In the genomic region with DNA sequence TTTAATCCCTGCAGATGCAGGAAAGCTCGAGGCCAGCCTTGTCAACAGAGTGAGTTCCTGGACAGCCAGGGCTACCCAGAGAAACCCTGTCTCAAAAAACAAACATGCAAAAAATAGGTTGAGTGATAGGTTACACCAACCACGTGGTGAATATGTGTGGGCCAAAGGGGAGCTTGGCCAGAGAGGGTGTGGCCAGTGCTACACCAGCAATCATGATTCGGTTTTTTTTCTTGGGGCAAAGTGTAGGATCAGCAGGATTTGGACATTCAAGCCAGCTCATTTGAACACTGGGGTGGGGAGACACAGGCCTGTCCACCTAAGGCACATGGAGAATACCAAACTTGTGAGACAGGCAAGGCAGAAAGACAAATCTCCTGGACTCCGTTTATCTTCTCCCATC, we compare ENCODE assay signal across 12 mouse cellular contexts. TPM values are rescaled to one million over a fixed set of nuclear protein-coding genes. Genes with fewer than 3 reads are reported as not detected.
DNase-seq lines count a peak whose midpoint lies in the region; ATAC-seq and TF ChIP-seq lines count a peak whose summit lies in the region.
"Had no signal": no experiment of that assay in that cellular context is flagged by ENCODE, and none has a peak within 500 bp of the region (broad histone marks: within the 10 kb centered on the region; RNA-seq: fewer than 3 reads in every experiment).

No protein-coding gene starts in this region.

- no peak overlapping the region for H3K4me2 ChIP-seq in intestine, embryonic 15.5 days (replicated peaks)

- H3K79me2 ChIP-seq in heart, adult 2 months (replicated peaks; ENCODE audit: control insufficient read depth, insufficient read depth, low read length): no peaks in the 10 kb centered on the region

- H3K4me1 ChIP-seq in heart, adult 2 months (ENCODE audit: control insufficient read depth, insufficient read depth, low read length): peaks cover 5% of the 10 kb centered on the region
- H3K4me1 ChIP-seq in intestine, embryonic 15.5 days (replicated peaks): peaks cover 8% of the 10 kb centered on the region
- peaks cover under 1% of the 10 kb centered on the region for H3K4me1 ChIP-seq in cerebellum, adult 2 months (ENCODE audit: control insufficient read depth, insufficient read depth, low read length)

- ATAC-seq in intestine, embryonic 15.5 days: 0 out of 2 replicates have a peak, but pooled peaks have one; percentile 34
- no peak for ATAC-seq in megakaryocyte, adult 5-6 weeks (ENCODE audit: poor library complexity, severe bottlenecking)
- ATAC-seq: CD4-positive, CD25-positive, alpha-beta regulatory T cell, adult 4 months had no signal

- intact Hi-C loops in heart, adult 2 months (cut with DNase I): no loop called here
- intact Hi-C loops in heart, postnatal 36 days (cut with DNase I): no loop called here

- no peak overlapping the region for H3K4me3 ChIP-seq in heart, adult 2 months
- no peak overlapping the region for H3K4me3 ChIP-seq in intestine, embryonic 15.5 days (replicated peaks)
- H3K4me3 ChIP-seq in cerebellum, adult 2 months (replicated peaks; ENCODE audit: insufficient read depth, low read depth, low read length): no peak overlapping the region
- H3K4me3 ChIP-seq: limb, embryonic 10.5 days; megakaryocyte, embryonic 14.5 days had no signal

- no peaks in the 10 kb centered on the region for H3K36me3 ChIP-seq in heart, adult 2 months (ENCODE audit: control insufficient read depth, insufficient read depth, low read length)
- H3K36me3 ChIP-seq in intestine, embryonic 15.5 days: no peaks in the 10 kb centered on the region
- H3K36me3 ChIP-seq: limb, embryonic 10.5 days had no signal

- H3K9ac ChIP-seq in heart, adult 2 months (ENCODE audit: low read depth, low read length): peak overlapping the region; percentile 52
- no peak overlapping the region for H3K9ac ChIP-seq in intestine, embryonic 15.5 days

- H3K9me3 ChIP-seq in intestine, embryonic 15.5 days: no peaks in the 10 kb centered on the region
- H3K9me3 ChIP-seq: limb, embryonic 10.5 days; megakaryocyte, embryonic 14.5 days had no signal

- WGBS in heart, adult 2 months: 36% methylated on average over 4 of the region's 4 CpGs
- WGBS in intestine, embryonic 15.5 days: 55% methylated on average over 4 of the region's 4 CpGs
- WGBS in cerebellum, adult 2 months: 59% methylated on average over 4 of the region's 4 CpGs

- DNase-seq in heart, adult 2 months: peak in 1 of 2 experiments; percentile 54
- no peak for DNase-seq in heart, postnatal 36 days
- DNase-seq in 3134 (ENCODE audit: extremely low read depth, insufficient read length, low spot score) (peak; percentile 19), NIH3T3 (ENCODE audit: low read depth) (peak; percentile 73)
- DNase-seq in ovary, adult 18-20 months (ENCODE audit: low spot score): no peak
- DNase-seq in cerebellum, adult 2 months: no peak
- DNase-seq: embryo, embryonic 11 days had no signal

- TF ChIP-seq CTCF in heart, adult 2 months (IDR thresholded peaks at IDR 0.05): no peak
- no peak for TF ChIP-seq CTCF in cerebellum, adult 2 months (IDR thresholded peaks at IDR 0.05; ENCODE audit: borderline replicate concordance, insufficient read depth, low read depth, low read length)

- H3K27ac ChIP-seq in heart, adult 2 months: peak overlapping the region; percentile 93
- H3K27ac ChIP-seq in intestine, embryonic 15.5 days: no peak overlapping the region
- no peak overlapping the region for H3K27ac ChIP-seq in cerebellum, adult 2 months (ENCODE audit: insufficient read depth, low read length)
- H3K27ac ChIP-seq: limb, embryonic 10.5 days had no signal

- TF ChIP-seq POLR2A in heart, adult 2 months (IDR thresholded peaks at IDR 0.05; ENCODE audit: insufficient read depth, low read depth, low read length): peak; percentile 54
- TF ChIP-seq POLR2A in cerebellum, adult 2 months (IDR thresholded peaks at IDR 0.05; ENCODE audit: borderline replicate concordance, insufficient read depth, low read length): no peak

- H3K27me3 ChIP-seq in heart, adult 2 months (ENCODE audit: control insufficient read depth, insufficient read depth, low read length): no peaks in the 10 kb centered on the region
- H3K27me3 ChIP-seq in intestine, embryonic 15.5 days (replicated peaks): no peaks in the 10 kb centered on the region
- H3K27me3 ChIP-seq in cerebellum, adult 2 months (ENCODE audit: control insufficient read depth, insufficient read depth, low read length): no peaks in the 10 kb centered on the region
- H3K27me3 ChIP-seq: megakaryocyte, embryonic 14.5 days had no signal

- TF ChIP-seq EP300 in heart, adult 2 months (IDR thresholded peaks at IDR 0.05; ENCODE audit: insufficient read depth, low read depth, low read length): 0 out of 2 replicates have a peak, but pooled peaks have one; percentile 53

RNA-seq across cellular contexts. Expression of gene Idh2, which starts 14.1 kb away (rescaled TPM):
- 1,000 to 10,000 TPM; 1,877 to 2,293 TPM for total RNA-seq in heart, adult 2 months (2021)
- polyA plus RNA-seq in heart, adult 2 months (2012; rRNA removed): 1,651 and 1,954 TPM in 2 replicates
- total RNA-seq in heart, postnatal 36 days (2021): 1,000 to 10,000 TPM; 1,714 to 2,029 TPM
- 520 and 568 TPM in 2 replicates for polyA plus RNA-seq in intestine, embryonic 15.5 days (2015; fragmentation: Nextera tagmentation; extraction: Ambion mirVana)
- total RNA-seq in megakaryocyte, adult 5-6 weeks (2015): 74.9 and 77.7 TPM in 2 replicates
- 85.5 and 90.4 TPM in 2 replicates for total RNA-seq in megakaryocyte, adult 5-6 weeks (2017)
- 77.9 and 84.0 TPM in 2 replicates for polyA plus RNA-seq in cerebellum, adult 2 months (2012; rRNA removed)

RNA-seq across cellular contexts. Expression of gene Sema4b, which starts 57.4 kb away (rescaled TPM):
- total RNA-seq in heart, adult 2 months (2021): 10 to 100 TPM; 10.5 to 11.4 TPM
- polyA plus RNA-seq in heart, adult 2 months (2012; rRNA removed): 10.5 and 12.3 TPM in 2 replicates
- 10 to 100 TPM; 12.1 to 12.4 TPM for total RNA-seq in heart, postnatal 36 days (2021)
- polyA plus RNA-seq in intestine, embryonic 15.5 days (2015; fragmentation: Nextera tagmentation; extraction: Ambion mirVana): 16.8 and 16.9 TPM in 2 replicates
- total RNA-seq in megakaryocyte, adult 5-6 weeks (2015): 10.1 and 13.7 TPM in 2 replicates
- total RNA-seq in megakaryocyte, adult 5-6 weeks (2017): 10.5 and 11.1 TPM in 2 replicates
- 10.7 and 11.5 TPM in 2 replicates for polyA plus RNA-seq in cerebellum, adult 2 months (2012; rRNA removed)

Comparison
In these comparisons a context has a peak if more than half of its experiments do, and no peak if none do; other contexts are left out.
1. DNase-seq: peak in 3134 (single experiment) and NIH3T3 (single experiment); none in heart, postnatal 36 days (0 of 2), ovary, adult 18-20 months (single experiment) and cerebellum, adult 2 months (0 of 2).
2. RNA of gene Idh2, which starts 14.1 kb away (total RNA-seq): 1,877 to 2,293 TPM in heart, adult 2 months and 1,714 to 2,029 TPM in heart, postnatal 36 days; 74.9 to 90.4 TPM in megakaryocyte, adult 5-6 weeks; every median in the first group is over 10 times any median in the second.